Comparison of ENCODE assay signal across 9 mouse cellular contexts in genomic region chr2:163968581-163968980, GRCm38 (mm10). TPM values are rescaled to one million over a fixed set of nuclear protein-coding genes. Genes with fewer than 3 reads are reported as not detected.
A peak's percentile ranks its signal among the peaks of the same experiment; 100 is the strongest.
DNase-seq lines count a peak whose midpoint lies in the region; ATAC-seq and TF ChIP-seq lines count a peak whose summit lies in the region.
"Had no signal": no experiment of that assay in that cellular context is flagged by ENCODE, and none has a peak within 500 bp of the region (broad histone marks: within the 10 kb centered on the region; RNA-seq: fewer than 3 reads in every experiment).

No protein-coding gene starts in this region.

- peak; percentile 17 to 27 for DNase-seq in urinary bladder, adult 18-20 months (ENCODE audit: low spot score in 2 of 2)
- DNase-seq in urinary bladder, adult 2 months (ENCODE audit: low spot score), result no peak
- DNase-seq in liver, postnatal 0 days, result peak; percentile 66
- peak; percentile 56 for DNase-seq in ovary, postnatal 36 days (ENCODE audit: low spot score)

- H3K27me3 ChIP-seq in kidney, embryonic 14.5 days (ENCODE audit: control insufficient read depth, insufficient read depth, low read length), result no peaks in the 10 kb centered on the region
- no peaks in the 10 kb centered on the region for H3K27me3 ChIP-seq in liver, postnatal 0 days (ENCODE audit: insufficient read depth, low read length)

- whole genome bisulfite sequencing in bone marrow, adult 2 months, result 3% methylated on average over 5 of the region's 5 CpGs
- 2% methylated on average over 5 of the region's 5 CpGs for WGBS in kidney, embryonic 14.5 days
- 3% methylated on average over 5 of the region's 5 CpGs for WGBS in liver, postnatal 0 days (ENCODE audit: insufficient replicate concordance)

- H3K9ac ChIP-seq in kidney, embryonic 14.5 days (ENCODE audit: low read depth, low read length), result no peak overlapping the region
- H3K9ac ChIP-seq in liver, postnatal 0 days (replicated peaks), result no peak overlapping the region
- H3K9ac ChIP-seq: heart, embryonic 15.5 days had no signal

- no peak for TF ChIP-seq POLR2A in bone marrow, adult 2 months (IDR thresholded peaks at IDR 0.05; ENCODE audit: borderline replicate concordance, control insufficient read depth, low read depth, low read length)
- TF ChIP-seq POLR2A in embryonic fibroblast, embryonic 13.5 days (IDR thresholded peaks at IDR 0.05; ENCODE audit: low read depth, low read length), result no peak

- TF ChIP-seq EP300 in liver, postnatal 0 days (IDR thresholded peaks at IDR 0.05; ENCODE audit: low read depth), result no peak

- no peaks in the 10 kb centered on the region for H3K9me3 ChIP-seq in kidney, embryonic 14.5 days (ENCODE audit: control insufficient read depth, low read length)
- H3K9me3 ChIP-seq in liver, postnatal 0 days (ENCODE audit: low read length), result no peaks in the 10 kb centered on the region
- H3K9me3 ChIP-seq: heart, embryonic 15.5 days had no signal

- H3K4me2 ChIP-seq in kidney, embryonic 14.5 days (replicated peaks; ENCODE audit: low read depth, low read length), result no peak overlapping the region
- H3K4me2 ChIP-seq in liver, postnatal 0 days (ENCODE audit: low read depth, low read length), result no peak overlapping the region
- H3K4me2 ChIP-seq: heart, embryonic 15.5 days had no signal

- ATAC-seq in kidney, embryonic 14.5 days (ENCODE audit: low FRiP score, low TSS enrichment), result peak; percentile 60; the same call in 1 of the 2 replicates
- ATAC-seq in liver, postnatal 0 days, result no peak
- no peak for ATAC-seq in inflammation-experienced regulatory T-cells, adult 6 months

- no peak overlapping the region for H3K4me3 ChIP-seq in bone marrow, adult 2 months (replicated peaks; ENCODE audit: control insufficient read depth, low read depth, low read length)
- H3K4me3 ChIP-seq in embryonic fibroblast, embryonic 13.5 days (ENCODE audit: insufficient read depth, low read length), result no peak overlapping the region
- no peak overlapping the region for H3K4me3 ChIP-seq in kidney, embryonic 14.5 days (ENCODE audit: low read length)
- H3K4me3 ChIP-seq in liver, postnatal 0 days (ENCODE audit: low read depth, low read length), result no peak overlapping the region
- H3K4me3 ChIP-seq: heart, embryonic 15.5 days had no signal

- TF ChIP-seq CTCF in bone marrow, adult 2 months (IDR thresholded peaks at IDR 0.05; ENCODE audit: control insufficient read depth, insufficient read depth, low read length), result peak; percentile 91
- peak; percentile 95 for TF ChIP-seq CTCF in embryonic fibroblast, embryonic 13.5 days (IDR thresholded peaks at IDR 0.05; ENCODE audit: borderline replicate concordance, insufficient read depth, low read length)
- TF ChIP-seq CTCF in liver, postnatal 0 days (IDR thresholded peaks at IDR 0.05; ENCODE audit: low read depth), result peak; percentile 94

- H3K4me1 ChIP-seq in bone marrow, adult 2 months (ENCODE audit: control insufficient read depth, insufficient read depth, low read length), result no peaks in the 10 kb centered on the region
- no peaks in the 10 kb centered on the region for H3K4me1 ChIP-seq in embryonic fibroblast, embryonic 13.5 days (ENCODE audit: control insufficient read depth, insufficient read depth, low read length)
- H3K4me1 ChIP-seq in kidney, embryonic 14.5 days (ENCODE audit: control insufficient read depth, insufficient read depth, low read length), result 0 out of 2 replicates have a peak, but pooled peaks cover 4% of the 10 kb centered on the region
- no peaks in the 10 kb centered on the region for H3K4me1 ChIP-seq in liver, postnatal 0 days (ENCODE audit: insufficient read depth)
- H3K4me1 ChIP-seq: heart, embryonic 15.5 days had no signal

- no peaks in the 10 kb centered on the region for H3K36me3 ChIP-seq in kidney, embryonic 14.5 days (ENCODE audit: control insufficient read depth, insufficient read depth, low read length)
- H3K36me3 ChIP-seq in liver, postnatal 0 days (replicated peaks; ENCODE audit: insufficient read depth, low read length), result no peaks in the 10 kb centered on the region
- H3K36me3 ChIP-seq: heart, embryonic 15.5 days had no signal

- no peak overlapping the region for H3K27ac ChIP-seq in bone marrow, adult 2 months (ENCODE audit: control insufficient read depth, insufficient read depth, low read depth, low read length, poor library complexity)
- no peak overlapping the region for H3K27ac ChIP-seq in embryonic fibroblast, embryonic 13.5 days (ENCODE audit: insufficient read depth, low read length)
- no peak overlapping the region for H3K27ac ChIP-seq in kidney, embryonic 14.5 days (ENCODE audit: low read depth, low read length)
- H3K27ac ChIP-seq in liver, postnatal 0 days (ENCODE audit: low read depth), result no peak overlapping the region
- H3K27ac ChIP-seq: heart, embryonic 15.5 days had no signal

RNA-seq across cellular contexts. Expression of gene Ywhab, which starts 26.2 kb away (rescaled TPM):
- polyA plus RNA-seq in urinary bladder, adult 2 months (2012; rRNA removed), result 134 and 158 TPM in 2 replicates
- polyA plus RNA-seq in bone marrow, adult 2 months (2011; ENCODE audit: insufficient read depth, insufficient read length, low replicate concordance, missing spikeins), result 38.3 and 61.2 TPM in 2 replicates
- 208 and 218 TPM in 2 replicates for polyA plus RNA-seq in embryonic fibroblast, embryonic 13.5 days (2011; ENCODE audit: insufficient read length, low read depth, missing spikeins)
- 217 and 305 TPM in 2 replicates for polyA plus RNA-seq in kidney, embryonic 14.5 days (2014; fragmentation: Nextera tagmentation; extraction: Ambion mirVana)
- polyA plus RNA-seq in liver, postnatal 0 days (2015; fragmentation: Nextera tagmentation; extraction: Ambion mirVana), result 81.1 and 85.8 TPM in 2 replicates
- 100 to 1,000 TPM in 1 of 3 experiments, 10 to 100 TPM in 2; 60.0 to 106 (median 82.2) TPM for polyA plus RNA-seq in inflammation-experienced regulatory T-cells, adult 6 months (2017; shearing (Covaris generic))

RNA-seq across cellular contexts. Expression of gene Rims4, which starts 50.1 kb away (rescaled TPM):
- 0.04 TPM in 2 replicates for polyA plus RNA-seq in urinary bladder, adult 2 months (2012; rRNA removed)
- polyA plus RNA-seq in bone marrow, adult 2 months (2011; ENCODE audit: insufficient read depth, insufficient read length, low replicate concordance, missing spikeins), result 0.30 TPM in 1 of 2 replicates, not detected in the other
- 0.14 TPM in 1 of 2 replicates, not detected in the other for polyA plus RNA-seq in embryonic fibroblast, embryonic 13.5 days (2011; ENCODE audit: insufficient read length, low read depth, missing spikeins)
- polyA plus RNA-seq in kidney, embryonic 14.5 days (2014; fragmentation: Nextera tagmentation; extraction: Ambion mirVana), result 0.51 and 0.70 TPM in 2 replicates
- polyA plus RNA-seq in liver, postnatal 0 days (2015; fragmentation: Nextera tagmentation; extraction: Ambion mirVana), result 1.1 and 1.4 TPM in 2 replicates
- polyA plus RNA-seq in inflammation-experienced regulatory T-cells, adult 6 months (2017; shearing (Covaris generic)), result not detected

RNA-seq across cellular contexts. Expression of gene Pabpc1l, which starts 56.7 kb away (rescaled TPM):
- polyA plus RNA-seq in urinary bladder, adult 2 months (2012; rRNA removed), result 0.95 and 1.6 TPM in 2 replicates
- 8.6 and 10.8 TPM in 2 replicates for polyA plus RNA-seq in bone marrow, adult 2 months (2011; ENCODE audit: insufficient read depth, insufficient read length, low replicate concordance, missing spikeins)
- polyA plus RNA-seq in embryonic fibroblast, embryonic 13.5 days (2011; ENCODE audit: insufficient read length, low read depth, missing spikeins), result 1.4 and 1.5 TPM in 2 replicates
- 2.7 and 3.4 TPM in 2 replicates for polyA plus RNA-seq in kidney, embryonic 14.5 days (2014; fragmentation: Nextera tagmentation; extraction: Ambion mirVana)
- 0.46 and 0.63 TPM in 2 replicates for polyA plus RNA-seq in liver, postnatal 0 days (2015; fragmentation: Nextera tagmentation; extraction: Ambion mirVana)
- 1 to 10 TPM in 2 of 3 experiments, under 1 TPM in 1; 0.62 to 9.3 (median 2.1) TPM for polyA plus RNA-seq in inflammation-experienced regulatory T-cells, adult 6 months (2017; shearing (Covaris generic))
